21 mouse cellular contexts compared by ENCODE assay signal in the genomic region with DNA sequence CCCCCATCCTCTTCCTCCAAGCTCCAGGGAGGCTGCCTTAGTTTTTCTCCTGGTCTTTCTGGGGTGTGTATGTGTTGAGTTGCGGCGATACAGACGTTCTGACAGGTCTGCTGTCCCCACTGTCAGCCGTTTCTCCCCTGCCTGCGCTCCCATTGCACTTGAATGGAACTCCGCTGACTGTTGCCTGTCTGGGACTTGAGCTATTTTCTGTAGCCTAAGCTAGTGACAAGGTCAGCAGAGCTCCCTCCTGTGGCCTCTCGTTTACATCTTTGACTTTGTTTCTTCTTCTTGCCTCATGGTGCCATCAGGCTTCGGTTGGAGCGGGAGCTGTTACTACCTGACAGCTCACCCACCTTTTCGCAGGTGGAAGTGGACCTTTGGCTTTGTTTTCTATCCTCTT.
DNase-seq lines count a peak whose midpoint lies in the region; TF ChIP-seq lines count a peak whose summit lies in the region.
"Had no signal": no experiment of that assay in that cellular context is flagged by ENCODE, and none has a peak within 500 bp of the region (broad histone marks: within the 10 kb centered on the region; RNA-seq: fewer than 3 reads in every experiment).

No protein-coding gene starts in this region.

- H3K27ac ChIP-seq in layer of hippocampus, adult 2 months: no peak overlapping the region
- H3K27ac ChIP-seq in cerebellum, adult 2 months (ENCODE audit: insufficient read depth, low read length): no peak overlapping the region

- TF ChIP-seq CTCF in layer of hippocampus, adult 2 months (conservative IDR thresholded peaks at IDR 0.05): 0 out of 2 replicates have a peak, but pooled peaks have one; percentile 8
- no peak for TF ChIP-seq CTCF in cerebellum, adult 2 months (IDR thresholded peaks at IDR 0.05; ENCODE audit: borderline replicate concordance, insufficient read depth, low read depth, low read length)

- 87% methylated on average over 10 of the region's 10 CpGs for WGBS in cerebellum, adult 2 months

- no peak overlapping the region for H3K4me3 ChIP-seq in layer of hippocampus, adult 2 months
- no peak overlapping the region for H3K4me3 ChIP-seq in cerebellum, adult 2 months (replicated peaks; ENCODE audit: insufficient read depth, low read depth, low read length)

- DNase-seq in layer of hippocampus, adult 2 months (ENCODE audit: low spot score in 2 of 2): no peak
- no peak for DNase-seq in layer of hippocampus, postnatal 36 days
- DNase-seq in ES-CJ7 (ENCODE audit: low read depth, low spot score) (peak; percentile 62), R1 (ENCODE audit: low read depth, low spot score) (peak; percentile 57), ZHBTc4 (ENCODE audit: low read depth, low spot score) (peak; percentile 63)
- no peak for DNase-seq in cerebellum, adult 2 months
- DNase-seq in ovary, adult 18-20 months (ENCODE audit: low spot score): no peak
- DNase-seq in thymus, postnatal 4 days: no peak
- DNase-seq: adrenal gland, adult 2 months; adrenal gland, adult 8-10 months; adrenal gland, postnatal 10 days; adrenal gland, postnatal 14 days; adrenal gland, postnatal 25 days; adrenal gland, postnatal 36 days; B cell, adult 2 months; cerebellum, adult 11 months; cerebellum, adult 11-12 months; cerebellum, adult 18-20 months; cerebellum, adult 8-10 months; cerebellum, adult 9-10 months had no signal

- no peaks in the 10 kb centered on the region; the same call in 1 of the 2 replicates for H3K27me3 ChIP-seq in cerebellum, adult 2 months (ENCODE audit: control insufficient read depth, insufficient read depth, low read length)
- H3K27me3 ChIP-seq: CH12.LX had no signal

- H3K4me1 ChIP-seq in cerebellum, adult 2 months (ENCODE audit: control insufficient read depth, insufficient read depth, low read length): no peaks in the 10 kb centered on the region

- no peak for TF ChIP-seq POLR2A in cerebellum, adult 2 months (IDR thresholded peaks at IDR 0.05; ENCODE audit: borderline replicate concordance, insufficient read depth, low read length)

Comparison
In these comparisons a context has a peak if more than half of its experiments do, and no peak if none do; other contexts are left out.
1. DNase-seq: peak in ES-CJ7 (single experiment), R1 (single experiment) and ZHBTc4 (single experiment); none in layer of hippocampus, adult 2 months (0 of 2), layer of hippocampus, postnatal 36 days (0 of 2), cerebellum, adult 2 months (0 of 2), ovary, adult 18-20 months (single experiment) and thymus, postnatal 4 days (single experiment).